Mouse (Mus musculus) kidney, postnatal 36 days (tissue): ENCODE data around the gene Polg2.

ENCODE experiments used
- DNase-seq, 2 experiments: peaks; one replicate each; pipeline ENCODE4 v3.0.0; 2021 to 2022; ENCODE audit warnings: mixed read lengths in 2 of 2

Gene Polg2

GRCm38 (mm10) chr11:106724176-106724915 is 55.0 kb downstream of the Polg2 start:
- DNase-seq: no peak

- DNase-seq: no peak
Observed at GRCm38 (mm10) chr11:106723611-106724125, 55.7 kb downstream of the Polg2 start.

GRCm38 (mm10) chr11:106722831-106723361 is 56.4 kb downstream of the Polg2 start:
- DNase-seq: peak; percentile 40 to 42

- no peak for DNase-seq
Observed at GRCm38 (mm10) chr11:106720379-106720778, 59.0 kb downstream of the Polg2 start.
